Mouse (Mus musculus) cerebellum, postnatal 10 days (tissue): ENCODE results near the gene Senp7.

Experiments used
- DNase-seq, 2 experiments: peaks; one replicate each; pipeline ENCODE4 v3.0.0; 2021; ENCODE audit warnings: mixed read lengths in 2 of 2

Gene Senp7

DNA sequence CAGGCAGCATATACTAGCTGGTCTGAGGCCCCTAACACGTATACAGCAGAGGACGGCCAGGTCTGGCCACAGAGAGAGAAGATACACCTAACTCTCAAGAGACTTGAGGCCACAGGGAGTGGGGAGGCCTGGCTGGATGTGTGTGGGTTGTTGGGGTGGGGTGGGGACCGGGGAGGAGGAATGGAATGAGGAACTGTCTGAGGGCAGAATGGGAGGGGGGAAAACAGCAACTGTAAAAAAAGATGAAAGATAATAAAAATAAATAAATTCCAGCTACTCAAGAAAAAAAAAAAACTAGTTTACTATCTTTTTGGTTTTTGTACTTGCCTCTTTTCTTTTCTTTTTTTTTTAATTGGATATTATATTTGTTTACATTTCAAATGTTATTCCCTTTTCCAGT is 91.8 kb downstream of the Senp7 start:
- DNase-seq, result no peak

DNA sequence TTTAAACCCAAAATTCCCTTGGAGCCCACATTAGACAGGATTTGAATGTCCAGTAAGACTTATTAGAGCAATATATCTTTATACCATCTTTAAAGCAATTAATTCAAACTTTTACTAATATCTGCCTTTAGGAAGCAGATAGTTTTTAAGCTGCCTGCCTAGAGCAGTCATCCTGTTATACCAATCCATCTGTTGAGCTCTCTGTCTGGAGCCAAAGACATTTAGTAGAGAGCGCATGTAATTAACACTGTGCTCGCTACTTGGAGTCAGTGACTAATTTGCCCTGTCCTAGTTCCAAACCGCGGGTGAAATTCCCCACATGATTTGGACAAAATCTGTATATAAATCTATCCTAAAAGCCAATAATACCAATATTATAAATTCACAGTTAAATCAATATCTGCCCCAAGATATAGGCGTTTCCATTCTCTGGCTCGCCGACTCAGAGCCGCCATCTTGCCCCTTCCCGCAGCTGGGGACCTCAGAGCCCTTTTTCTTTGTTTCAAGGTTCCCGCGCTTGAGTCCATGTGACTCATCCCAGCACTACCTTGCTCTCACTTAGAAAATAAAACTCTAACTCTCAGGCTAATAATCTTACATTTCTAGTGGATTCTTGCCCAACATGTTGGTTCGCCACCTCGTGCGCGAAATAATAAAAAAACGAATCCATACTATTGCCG is 96.9 kb downstream of the Senp7 start:
- no peak for DNase-seq

DNA sequence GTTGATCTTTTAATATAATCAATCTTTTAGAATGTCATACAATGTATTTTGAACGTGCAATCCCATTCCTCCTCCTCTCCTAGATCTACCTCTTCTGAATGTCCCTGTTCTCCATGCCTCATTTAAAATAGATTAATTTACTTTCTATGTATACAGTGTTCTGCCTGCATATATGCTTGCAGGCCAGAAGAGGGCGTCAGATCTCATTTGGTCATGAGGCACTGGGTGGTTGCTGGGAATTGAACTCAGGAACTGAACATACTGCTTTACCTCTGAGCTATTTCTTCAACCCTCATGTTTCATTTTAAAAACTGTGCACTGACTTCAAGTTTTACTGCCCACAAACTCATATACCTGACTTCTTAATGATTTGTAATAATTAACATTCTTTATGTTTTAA is 99.5 kb downstream of the Senp7 start:
- DNase-seq, result no peak

DNA sequence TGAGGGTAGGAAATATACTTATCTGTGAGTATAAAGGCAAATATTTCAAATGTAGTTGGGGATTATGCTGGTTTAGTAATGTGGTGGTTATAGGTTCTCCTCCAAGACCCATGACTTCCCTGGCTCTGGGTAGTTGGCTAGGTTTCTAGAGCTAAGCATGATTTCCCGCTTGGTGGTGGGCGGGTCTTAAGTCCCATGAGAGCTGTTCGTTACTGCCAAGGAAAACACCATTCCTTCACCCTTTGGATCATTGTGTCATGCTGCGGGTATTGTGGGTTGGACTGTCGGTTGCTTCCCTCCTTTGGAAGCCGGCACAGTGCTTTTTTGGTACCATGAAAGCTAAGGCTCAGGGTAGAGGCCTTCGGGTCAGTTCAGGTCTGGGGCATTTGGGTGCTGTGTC is 115.3 kb downstream of the Senp7 start:
- DNase-seq, result no peak

DNA sequence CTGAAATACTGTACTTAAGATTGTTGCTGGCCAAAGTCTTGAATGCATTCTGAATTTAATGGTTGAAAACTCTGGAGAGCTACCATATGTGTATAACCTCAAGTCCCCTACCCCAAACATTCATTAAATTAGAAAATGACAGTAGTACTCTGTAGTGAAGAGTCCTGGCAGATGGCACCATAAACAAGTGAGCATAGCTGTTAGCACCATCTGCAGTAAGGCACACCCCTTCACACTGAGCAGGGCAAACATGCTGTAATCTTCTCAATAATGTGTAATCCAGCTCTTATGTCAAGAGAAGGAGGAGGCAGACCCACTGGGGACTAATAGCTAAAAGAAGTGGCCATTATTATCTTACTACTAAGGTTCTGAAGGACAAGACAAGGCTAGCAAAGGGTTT is 122.1 kb downstream of the Senp7 start:
- peak in 1 of 2 experiments; percentile 15 for DNase-seq

DNA sequence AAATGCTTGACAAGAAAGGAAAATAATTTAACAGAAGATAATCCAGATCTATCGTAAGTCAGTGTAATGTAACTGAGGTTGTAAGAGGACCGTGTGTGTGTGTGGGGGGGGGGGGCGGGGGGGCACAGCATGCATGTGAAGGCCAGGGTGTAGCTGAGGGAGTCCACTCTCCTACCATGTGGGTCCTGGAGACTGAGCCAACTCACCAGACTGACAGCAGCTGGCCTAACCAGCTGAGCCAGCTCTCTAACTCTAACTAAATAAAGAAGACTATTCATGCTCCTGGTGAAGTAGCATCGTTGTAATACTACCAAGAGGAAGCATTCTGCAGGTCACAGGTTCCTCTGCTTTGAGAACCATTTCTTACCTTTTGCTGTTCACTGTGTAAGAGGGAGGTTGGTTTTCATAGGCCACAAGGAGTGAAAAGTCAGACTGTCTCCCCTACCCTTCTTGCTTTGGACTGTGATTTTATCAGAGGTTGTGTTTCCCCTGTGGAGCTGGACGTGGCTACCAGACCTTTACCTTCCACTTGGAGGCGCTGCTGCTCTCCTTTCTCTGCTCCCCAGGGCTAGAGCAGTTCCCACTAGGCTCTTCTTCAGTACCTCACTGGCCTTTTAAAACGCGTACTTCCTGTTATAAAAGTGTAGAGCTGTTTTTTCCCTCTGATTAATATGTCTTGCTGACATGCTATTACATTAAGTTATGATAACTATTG is 127.9 kb downstream of the Senp7 start:
- peak; percentile 77 to 83 for DNase-seq

DNA sequence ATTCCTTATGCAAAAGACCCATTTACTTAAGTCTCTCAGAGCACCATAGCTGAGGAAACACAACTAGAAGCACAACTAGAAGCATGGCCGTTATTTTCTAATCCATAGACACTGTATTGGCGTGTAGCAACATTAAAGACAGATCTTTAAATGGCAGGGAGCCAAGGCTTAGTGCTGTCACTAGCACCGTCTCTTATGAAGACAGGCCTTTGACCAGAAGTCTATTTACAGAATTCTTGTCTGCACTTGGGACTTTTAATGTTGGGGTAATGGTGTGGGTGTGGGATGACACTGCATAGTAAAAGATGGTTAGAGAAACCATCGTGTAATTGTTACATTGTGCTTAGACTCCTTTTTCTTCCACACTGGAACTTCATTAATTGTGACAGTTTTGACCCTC is 138.7 kb downstream of the Senp7 start:
- DNase-seq, result no peak

DNA sequence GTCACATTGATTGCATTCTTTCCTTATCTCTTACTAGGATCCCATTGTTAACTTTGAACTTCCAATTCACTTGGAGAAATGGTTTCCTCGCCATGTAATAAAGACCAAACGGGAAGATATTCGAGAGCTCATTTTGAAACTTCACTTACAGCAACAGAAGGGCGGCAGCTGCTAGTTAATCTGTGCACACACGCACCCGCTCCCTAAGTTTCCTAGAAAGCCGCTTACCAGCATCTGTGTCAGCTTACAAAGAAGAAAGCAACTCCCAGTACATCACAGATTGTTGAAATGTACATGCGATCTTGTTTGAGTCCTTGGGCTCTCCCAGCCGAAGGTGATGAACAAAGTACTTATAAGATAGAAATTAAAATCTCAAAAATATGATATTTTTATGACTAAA is 140.1 kb downstream of the Senp7 start:
- peak; percentile 31 to 43 for DNase-seq

DNA sequence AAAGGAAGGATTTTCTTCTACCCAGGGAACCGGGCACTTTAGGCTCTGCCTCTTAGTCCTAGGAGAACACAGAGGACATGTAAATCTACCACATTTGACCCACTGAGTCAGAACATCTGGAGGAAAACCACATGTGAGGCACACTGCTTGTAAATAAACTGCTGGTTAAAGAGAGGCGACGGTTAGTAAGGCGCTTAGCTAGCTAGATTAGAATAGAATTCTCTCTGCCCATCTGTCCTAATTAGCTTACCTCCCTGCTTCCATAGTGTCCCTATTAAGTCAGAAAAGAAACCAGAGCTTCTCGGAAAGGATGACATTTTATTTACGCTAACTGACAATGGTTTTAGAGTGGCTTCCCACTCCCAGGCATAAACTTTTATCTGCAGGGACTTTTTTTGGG is 155.9 kb downstream of the Senp7 start, which contains the start of gene Impg2:
Gene Impg2 (plus strand): TSS at position 263 of the 400 bp plus-strand sequence.
- no peak for DNase-seq

DNA sequence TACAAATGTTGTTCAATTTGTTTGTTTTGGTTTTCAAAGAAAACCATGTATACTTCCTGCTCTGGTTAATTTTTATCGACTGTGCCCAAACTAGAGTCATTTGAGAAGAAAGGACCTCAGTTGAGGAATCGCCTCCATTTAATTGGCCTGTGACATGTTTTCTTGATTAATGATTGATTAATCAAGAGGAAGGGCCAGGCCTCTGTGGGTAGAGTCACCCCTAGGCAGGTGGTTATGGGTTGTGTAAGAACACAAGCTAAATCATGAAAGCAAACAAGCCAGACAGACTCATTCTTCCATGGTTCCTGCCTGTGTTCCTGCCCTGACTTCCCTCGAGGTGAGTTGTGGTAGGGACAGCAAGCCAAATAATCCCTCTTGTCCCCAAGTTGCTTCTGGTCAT is 164.6 kb downstream of the Senp7 start:
- no peak for DNase-seq

DNA sequence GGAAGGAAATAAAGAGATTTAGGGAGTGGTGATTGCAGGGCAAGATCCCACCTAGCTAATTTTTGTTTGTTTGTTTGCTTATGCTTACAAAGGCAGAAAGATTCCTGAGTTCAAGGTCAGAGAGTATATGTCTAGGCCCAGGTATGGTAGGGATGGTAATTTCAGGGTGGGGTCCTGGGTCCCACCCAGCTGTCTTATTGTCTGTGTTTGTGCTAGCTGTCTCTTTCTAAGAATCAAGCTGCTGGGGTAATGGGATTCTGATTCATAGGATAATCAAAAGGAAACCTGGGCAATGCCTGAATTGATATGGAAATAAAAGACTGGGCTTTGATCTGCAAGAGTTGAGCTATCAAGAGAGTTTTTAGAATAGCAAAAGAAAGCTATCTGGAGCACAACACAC is 179.5 kb downstream of the Senp7 start:
- no peak for DNase-seq

DNA sequence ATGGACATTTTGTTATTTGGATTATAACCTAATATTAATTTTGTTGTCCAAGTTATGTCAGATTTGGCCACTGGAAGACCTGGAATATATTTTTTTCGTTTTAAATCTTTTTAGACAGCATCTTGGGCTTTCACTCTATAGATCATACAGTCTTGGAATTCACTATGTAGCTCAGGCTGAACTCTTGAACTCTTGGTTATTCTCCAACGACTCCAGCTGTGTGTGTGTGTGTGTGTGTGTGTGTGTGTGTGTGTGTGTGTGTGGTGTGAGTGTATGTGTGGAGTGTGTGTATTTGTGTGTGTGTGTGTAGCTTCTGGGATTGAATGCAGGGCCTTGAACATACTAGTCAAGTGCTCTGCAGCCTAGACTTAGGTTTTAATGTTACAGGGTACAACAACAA is 181.3 kb downstream of the Senp7 start:
- no peak for DNase-seq

DNA sequence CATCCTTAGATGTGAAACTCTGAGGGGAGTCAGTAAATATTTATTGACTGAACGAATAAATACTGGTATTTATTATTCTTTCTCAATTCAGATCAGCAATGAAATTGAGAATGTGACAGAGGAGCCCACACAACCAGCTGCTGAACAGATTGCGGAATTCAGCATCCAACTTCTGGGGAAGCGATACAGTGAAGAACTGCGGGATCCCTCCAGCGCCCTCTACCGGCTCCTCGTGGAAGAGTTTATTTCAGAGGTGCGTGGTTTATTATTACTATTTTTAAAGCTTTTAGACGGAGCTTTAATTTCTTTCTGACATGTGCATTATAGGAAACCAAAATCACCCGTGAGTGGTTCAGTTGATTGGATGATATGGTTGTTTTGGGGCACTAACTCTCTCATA is 183.2 kb downstream of the Senp7 start:
- peak; percentile 28 to 36 for DNase-seq

DNA sequence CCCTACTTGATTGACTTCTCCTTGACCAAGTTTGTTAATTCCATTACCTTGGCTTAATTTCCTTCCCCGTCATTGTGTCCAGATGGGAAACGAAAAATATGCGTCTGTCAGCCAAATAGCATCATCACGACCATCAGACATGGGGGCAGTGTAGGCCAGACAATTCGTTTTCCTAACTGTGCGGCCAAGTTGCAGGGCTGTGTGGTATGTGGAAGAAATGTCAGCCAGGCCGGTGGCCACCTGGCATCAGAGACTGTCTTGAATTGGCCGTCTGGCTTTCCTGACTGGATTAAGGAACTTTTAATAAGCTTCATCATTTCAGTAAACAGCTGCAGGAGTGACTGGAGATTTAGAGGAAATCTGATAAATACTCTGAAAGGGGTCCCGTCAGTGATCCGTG is 184.6 kb downstream of the Senp7 start:
- DNase-seq, result peak; percentile 72 to 80
